Mouse (Mus musculus) hindbrain, embryonic 12.5 days (tissue): ENCODE results near the gene Gm853. TPM values are rescaled to one million over a fixed set of nuclear protein-coding genes. Genes with fewer than 3 reads are reported as not detected.

Source experiments
- ATAC-seq: fragments of 200-750 bp; cut with Nextera tagmentation; 2 replicates; pipeline ENCODE4 v1.8.0; 2017; ENCODE audit warnings: moderate TSS enrichment; ENCODE audit not compliant: low FRiP score
- H3K27ac ChIP-seq: fragments of 300-500 bp; sonication (generic); 2 replicates; pipeline ENCODE4 v1.5.1; 2016; ENCODE audit warnings: mild to moderate bottlenecking
- H3K27me3 ChIP-seq: fragments of 300-500 bp; sonication (generic); 2 replicates; pipeline ENCODE4 v1.6.1; 2016; ENCODE audit warnings: mild to moderate bottlenecking
- H3K36me3 ChIP-seq: fragments of 300-500 bp; sonication (generic); 2 replicates; pipeline ENCODE4 v1.6.1; 2016; ENCODE audit warnings: mild to moderate bottlenecking
- H3K4me1 ChIP-seq: fragments of 300-500 bp; sonication (generic); 2 replicates; pipeline ENCODE4 v1.6.1; 2016
- H3K4me2 ChIP-seq: fragments of 300-500 bp; sonication (generic); replicated peaks from 2 replicates; pipeline ENCODE4 v1.6.1; 2016; ENCODE audit warnings: mild to moderate bottlenecking
- H3K4me3 ChIP-seq: fragments of 300-500 bp; sonication (generic); 2 replicates; pipeline ENCODE4 v1.5.1; 2016; ENCODE audit warnings: mild to moderate bottlenecking
- H3K9ac ChIP-seq: fragments of 300-500 bp; sonication (generic); 2 replicates; pipeline ENCODE4 v1.6.1; 2016; ENCODE audit warnings: mild to moderate bottlenecking, moderate library complexity
- H3K9me3 ChIP-seq: fragments of 300-500 bp; sonication (generic); replicated peaks from 2 replicates; pipeline ENCODE4 v1.6.1; 2016; ENCODE audit warnings: mild to moderate bottlenecking
- WGBS: fragments of 180-500 bp; shearing (Covaris S2); methylation state at CpG from one replicate; pipeline ENCODE4 v1.1.7; 2016; 5-methylcytosine and 5-hydroxymethylcytosine counted together
- polyA plus RNA-seq: library from polyadenylated mRNA; unstranded; fragments of >200 nt; fragmentation: Nextera tagmentation; extraction: Ambion mirVana; gene quantifications from 2 replicates; pipeline ENCODE4 v1.2.1, GENCODE M21; 2016

The Gm853 gene
- polyA plus RNA-seq: 1.1 and 1.4 TPM in 2 replicates

- no peaks in the 10 kb centered on the region for H3K36me3 ChIP-seq
- H3K4me3 ChIP-seq: no peak within 1 kb of the TSS
- H3K9ac ChIP-seq: no peak within 1 kb of the TSS
- 0 out of 2 replicates have a peak, but pooled peaks cover 2% of the 10 kb centered on the region for H3K27me3 ChIP-seq
- H3K4me1 ChIP-seq: no peaks in the 10 kb centered on the region
- H3K9me3 ChIP-seq: no peaks in the 10 kb centered on the region
- H3K4me2 ChIP-seq: no peak within 1 kb of the TSS
- no peak within 1 kb of the TSS for H3K27ac ChIP-seq
- no peak for ATAC-seq
- WGBS: 71% methylated on average over 4 of the region's 4 CpGs
Measured at GRCm38 (mm10) chr4:130222179-130222578, at the start of gene Gm853. Gene Gm853, minus strand, starts transcription at chr4:130222401.

GRCm38 (mm10) chr4:130270611-130271347, 48.6 kb upstream of the Gm853 start:
- no peak for ATAC-seq
- no peak overlapping the region for H3K9ac ChIP-seq
- 89% methylated on average over 6 of the region's 6 CpGs for WGBS
- H3K4me2 ChIP-seq: no peak overlapping the region
- no peaks in the 10 kb centered on the region; the same call in 1 of the 2 replicates for H3K36me3 ChIP-seq
- H3K27ac ChIP-seq: no peak overlapping the region
- H3K4me1 ChIP-seq: peaks cover 28% of the 10 kb centered on the region
- H3K4me3 ChIP-seq: no peak overlapping the region
- no peaks in the 10 kb centered on the region for H3K27me3 ChIP-seq
- no peaks in the 10 kb centered on the region for H3K9me3 ChIP-seq

- 82% methylated on average over 8 of the region's 8 CpGs for WGBS
- no peak overlapping the region for H3K9ac ChIP-seq
- peaks cover 28% of the 10 kb centered on the region for H3K4me1 ChIP-seq
- no peaks in the 10 kb centered on the region; the same call in 1 of the 2 replicates for H3K36me3 ChIP-seq
- no peaks in the 10 kb centered on the region for H3K27me3 ChIP-seq
- no peak overlapping the region for H3K27ac ChIP-seq
- no peak overlapping the region for H3K4me2 ChIP-seq
- no peak for ATAC-seq
- H3K9me3 ChIP-seq: no peaks in the 10 kb centered on the region
- H3K4me3 ChIP-seq: no peak overlapping the region
Measured at GRCm38 (mm10) chr4:130270089-130270488, 47.9 kb upstream of the Gm853 start.

- Histone ChIP-seq H3K27me3 (no peaks in the 10 kb centered on the region), H3K4me3 (no peak overlapping the region), H3K4me1 (peaks cover 41% of the 10 kb centered on the region), H3K4me2 (no peak overlapping the region), H3K9ac (no peak overlapping the region), H3K36me3 (no peaks in the 10 kb centered on the region; the same call in 1 of the 2 replicates), H3K27ac (no peak overlapping the region), H3K9me3 (no peaks in the 10 kb centered on the region)
- WGBS: 91% methylated on average over 10 of the region's 10 CpGs
- ATAC-seq: no peak
Measured at GRCm38 (mm10) chr4:130268736-130269135, 46.5 kb upstream of the Gm853 start.

GRCm38 (mm10) chr4:130267069-130267468, 44.9 kb upstream of the Gm853 start:
- no peak overlapping the region for H3K27ac ChIP-seq
- no peak for ATAC-seq
- whole genome bisulfite sequencing: 79% methylated on average over 7 of the region's 7 CpGs
- H3K4me2 ChIP-seq: no peak overlapping the region
- no peak overlapping the region for H3K4me3 ChIP-seq
- H3K27me3 ChIP-seq: no peaks in the 10 kb centered on the region
- H3K4me1 ChIP-seq: peaks cover 29% of the 10 kb centered on the region
- H3K9ac ChIP-seq: no peak overlapping the region
- no peaks in the 10 kb centered on the region for H3K9me3 ChIP-seq
- peaks cover 13% of the 10 kb centered on the region for H3K36me3 ChIP-seq

GRCm38 (mm10) chr4:130266601-130267000, 44.4 kb upstream of the Gm853 start:
- H3K4me2 ChIP-seq: no peak overlapping the region
- no peaks in the 10 kb centered on the region for H3K27me3 ChIP-seq
- peaks cover 18% of the 10 kb centered on the region for H3K36me3 ChIP-seq
- H3K9me3 ChIP-seq: no peaks in the 10 kb centered on the region
- H3K27ac ChIP-seq: no peak overlapping the region
- WGBS: 64% methylated on average over 9 of the region's 9 CpGs
- no peak overlapping the region for H3K4me3 ChIP-seq
- no peak overlapping the region for H3K9ac ChIP-seq
- H3K4me1 ChIP-seq: peaks cover 29% of the 10 kb centered on the region
- no peak for ATAC-seq

GRCm38 (mm10) chr4:130264698-130265349, 42.6 kb upstream of the Gm853 start:
- Histone ChIP-seq H3K27me3 (no peaks in the 10 kb centered on the region), H3K9me3 (no peaks in the 10 kb centered on the region), H3K9ac (0 out of 2 replicates have a peak overlapping the region, but pooled peaks have one; percentile 32), H3K4me1 (peaks cover 29% of the 10 kb centered on the region), H3K36me3 (peaks cover 31% of the 10 kb centered on the region), H3K27ac (no peak overlapping the region), H3K4me2 (peak overlapping the region; percentile 13; the same call in 1 of the 2 replicates), H3K4me3 (no peak overlapping the region)
- WGBS: 21% methylated on average over 24 of the region's 24 CpGs
- ATAC-seq: peak; percentile 39; the same call in 1 of the 2 replicates

- whole genome bisulfite sequencing: 13% methylated on average over 11 of the region's 11 CpGs
- peak; percentile 44; the same call in 1 of the 2 replicates for ATAC-seq
- Histone ChIP-seq H3K9ac (0 out of 2 replicates have a peak overlapping the region, but pooled peaks have one; percentile 32), H3K27me3 (no peaks in the 10 kb centered on the region), H3K9me3 (no peaks in the 10 kb centered on the region), H3K36me3 (peaks cover 38% of the 10 kb centered on the region), H3K4me3 (no peak overlapping the region), H3K27ac (peak overlapping the region; percentile 44; the same call in 1 of the 2 replicates), H3K4me2 (0 out of 2 replicates have a peak overlapping the region, but pooled peaks have one; percentile 13), H3K4me1 (peaks cover 29% of the 10 kb centered on the region)
Measured at GRCm38 (mm10) chr4:130264131-130264530, 41.9 kb upstream of the Gm853 start.

GRCm38 (mm10) chr4:130260406-130260805, 38.2 kb upstream of the Gm853 start:
- no peak overlapping the region for H3K4me3 ChIP-seq
- no peak for ATAC-seq
- no peak overlapping the region for H3K4me2 ChIP-seq
- no peaks in the 10 kb centered on the region for H3K27me3 ChIP-seq
- H3K9me3 ChIP-seq: no peaks in the 10 kb centered on the region
- peaks cover 17% of the 10 kb centered on the region for H3K4me1 ChIP-seq
- 30% methylated on average over 5 of the region's 5 CpGs for WGBS
- H3K9ac ChIP-seq: no peak overlapping the region
- peaks cover 72% of the 10 kb centered on the region for H3K36me3 ChIP-seq
- H3K27ac ChIP-seq: no peak overlapping the region

GRCm38 (mm10) chr4:130252441-130253157, 30.4 kb upstream of the Gm853 start:
- WGBS: 64% methylated on average over 8 of the region's 8 CpGs
- H3K4me1 ChIP-seq: no peaks in the 10 kb centered on the region
- H3K9me3 ChIP-seq: no peaks in the 10 kb centered on the region
- 0 out of 2 replicates have a peak, but pooled peaks have one; percentile 38 for ATAC-seq
- no peaks in the 10 kb centered on the region for H3K27me3 ChIP-seq
- H3K4me2 ChIP-seq: no peak overlapping the region
- no peak overlapping the region for H3K4me3 ChIP-seq
- no peak overlapping the region for H3K27ac ChIP-seq
- H3K36me3 ChIP-seq: peaks cover 61% of the 10 kb centered on the region
- no peak overlapping the region for H3K9ac ChIP-seq

GRCm38 (mm10) chr4:130251763-130252162, 29.6 kb upstream of the Gm853 start:
- H3K4me3 ChIP-seq: no peak overlapping the region
- no peaks in the 10 kb centered on the region for H3K4me1 ChIP-seq
- H3K9ac ChIP-seq: no peak overlapping the region
- 38% methylated on average over 3 of the region's 3 CpGs for WGBS
- H3K27me3 ChIP-seq: no peaks in the 10 kb centered on the region
- ATAC-seq: no peak
- H3K27ac ChIP-seq: no peak overlapping the region
- H3K9me3 ChIP-seq: no peaks in the 10 kb centered on the region
- no peak overlapping the region for H3K4me2 ChIP-seq
- H3K36me3 ChIP-seq: peaks cover 55% of the 10 kb centered on the region

GRCm38 (mm10) chr4:130251172-130251705, 29.0 kb upstream of the Gm853 start:
- Histone ChIP-seq H3K36me3 (peaks cover 49% of the 10 kb centered on the region), H3K4me2 (no peak overlapping the region)
- 50% methylated on average over 7 of the region's 7 CpGs for WGBS

More at GRCm38 (mm10) chr4:130251172-130251705, 29.0 kb upstream of the Gm853 start:
- Histone ChIP-seq H3K27me3 (no peaks in the 10 kb centered on the region), H3K9ac (no peak overlapping the region), H3K27ac (no peak overlapping the region), H3K4me3 (no peak overlapping the region), H3K9me3 (no peaks in the 10 kb centered on the region), H3K4me1 (no peaks in the 10 kb centered on the region)
- ATAC-seq: no peak
